Mouse (Mus musculus) embryo, embryonic 9.5 days (tissue): ENCODE measurements around the gene Pgls.

ENCODE experiments used
- DNase-seq: peaks from one replicate; pipeline ENCODE4 v3.0.0-alpha.2; 2017; ENCODE audit errors: extremely low spot score

Gene Pgls

DNA sequence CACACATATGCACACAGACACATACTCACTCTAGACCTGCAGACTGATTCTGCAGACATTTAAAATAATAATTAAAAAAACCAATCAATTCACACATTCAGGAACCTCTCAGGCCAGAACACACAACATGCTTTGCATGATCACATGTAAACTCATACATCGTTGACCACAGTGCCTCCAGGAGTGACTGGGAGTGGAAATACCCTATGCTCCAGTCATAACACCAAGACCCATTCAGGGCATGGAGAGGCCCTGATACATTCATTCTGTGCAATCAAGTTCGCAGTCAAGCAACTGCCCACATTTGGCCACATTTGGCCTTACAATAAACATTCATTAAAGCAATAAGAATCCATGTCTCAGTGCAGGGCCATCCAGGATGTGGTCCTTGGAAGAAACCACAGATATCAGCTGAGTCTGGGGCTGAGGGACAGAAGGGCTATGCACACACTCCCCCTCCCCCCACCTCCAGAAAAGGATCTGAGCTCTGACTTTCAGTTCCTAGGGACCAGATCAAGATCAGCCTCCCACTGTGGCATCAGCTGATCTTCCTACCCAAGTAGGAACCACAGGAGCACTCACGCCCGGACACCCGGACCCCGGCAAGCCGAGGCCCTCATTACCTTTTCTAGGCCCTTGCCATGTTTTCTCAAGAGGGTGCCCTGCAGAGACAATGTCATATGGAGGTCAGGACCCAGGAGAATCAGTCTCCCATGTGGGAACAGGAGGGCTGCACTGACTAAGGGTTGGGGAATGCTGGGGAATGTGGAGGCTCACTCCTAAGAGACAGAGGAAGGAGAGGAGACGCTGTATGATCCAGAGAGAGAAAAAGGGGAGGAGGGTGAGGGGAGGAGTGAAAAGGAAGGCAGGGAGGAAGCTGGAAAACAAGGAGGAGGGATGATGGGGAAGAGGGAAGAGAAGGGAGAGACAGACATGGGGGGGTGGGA lies 45.4 kb downstream of the Pgls start:
- DNase-seq: no peak

DNA sequence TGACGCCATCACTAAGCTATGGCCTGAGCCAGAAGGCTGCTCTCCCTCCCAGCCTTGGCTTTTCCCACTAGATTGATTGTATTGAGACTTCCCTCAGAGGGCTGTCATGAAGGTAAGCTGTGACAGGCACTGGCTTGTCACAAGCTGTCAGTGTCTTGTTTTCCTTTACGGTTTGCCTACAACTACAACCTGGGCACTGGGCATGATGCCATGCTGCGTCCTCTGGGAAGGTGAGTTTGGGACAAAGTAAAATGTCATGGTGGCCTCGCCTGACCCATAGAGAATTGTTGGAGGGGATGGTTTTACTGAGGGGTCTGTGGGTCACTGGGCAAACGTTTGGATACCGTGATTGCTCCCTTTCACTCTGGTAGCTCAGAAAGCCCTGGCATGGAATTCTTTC lies 46.3 kb downstream of the Pgls start:
- no peak for DNase-seq

DNA sequence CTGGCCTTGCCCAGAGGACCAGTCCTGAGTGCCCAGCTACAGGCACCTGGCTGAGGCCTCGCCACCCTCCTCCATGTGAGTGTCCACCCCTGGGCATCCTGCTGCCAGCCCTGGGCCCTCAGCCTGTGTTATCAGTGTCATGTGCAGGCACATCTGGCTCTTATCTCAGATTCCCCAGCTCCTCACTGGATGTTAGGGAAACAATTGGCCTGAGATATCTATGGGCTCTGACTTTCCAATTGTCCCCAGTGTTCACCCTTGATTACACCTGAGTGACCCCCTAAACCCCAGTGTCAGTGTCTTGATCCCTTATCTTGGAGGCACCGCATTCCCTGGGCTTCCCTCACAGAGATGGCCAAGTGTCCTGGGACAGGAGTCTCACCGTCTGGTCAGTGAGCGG lies 47.3 kb downstream of the Pgls start:
- DNase-seq: no peak

DNA sequence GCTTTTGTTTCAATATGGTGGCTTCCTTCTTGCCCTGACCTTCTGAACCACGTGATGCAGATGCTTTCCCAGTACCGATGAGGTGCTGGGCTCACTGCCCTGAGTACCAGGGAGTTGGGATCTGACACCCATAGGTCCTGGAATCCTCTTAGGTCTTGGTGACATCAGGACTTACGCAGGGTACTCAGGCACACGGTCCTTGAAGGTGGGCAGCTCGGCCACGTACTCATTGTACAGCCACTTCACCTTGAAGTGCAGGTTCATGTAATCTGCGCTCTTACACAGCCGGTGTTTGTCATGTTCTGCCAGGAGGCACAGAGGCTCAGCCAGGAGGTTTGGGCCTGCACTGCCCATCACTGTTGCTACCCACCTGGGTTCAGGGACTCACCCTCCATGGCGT lies 53.5 kb downstream of the Pgls start:
- DNase-seq: no peak
